Mouse (Mus musculus) C2C12 (cell line): ENCODE measurements around the gene Kif13a.

ENCODE experiments used
- CTCF ChIP-seq: IDR thresholded peaks from one replicate; pipeline ENCODE4 v1.5.1; 2011; ENCODE audit not compliant: control insufficient read depth, insufficient read depth, insufficient read length
- MYOG ChIP-seq: IDR thresholded peaks from one replicate; pipeline ENCODE4 v1.6.1; 2011; ENCODE audit not compliant: control insufficient read depth, insufficient read length; ENCODE audit errors: extremely low read depth

DNA sequence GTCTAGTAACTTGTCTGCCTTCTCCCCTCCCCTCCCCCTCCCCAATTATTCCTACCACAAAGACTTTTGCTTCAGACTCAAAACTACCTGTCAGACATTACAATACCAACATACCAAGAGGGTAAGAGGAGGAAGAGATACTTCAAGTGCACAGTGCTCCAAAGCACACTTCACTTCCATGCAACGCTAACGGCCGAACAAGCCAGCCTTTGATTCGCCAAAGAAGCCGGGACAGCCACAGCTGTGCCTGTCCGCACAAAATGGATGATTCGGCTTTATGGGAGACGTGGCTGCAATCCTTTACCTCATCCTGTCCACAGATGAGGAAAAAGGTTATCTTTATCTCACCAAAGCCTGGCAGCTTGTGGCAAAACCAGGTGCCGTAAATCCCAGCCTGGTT lies 84.2 kb downstream of the Kif13a start:
- TF ChIP-seq CTCF, result no peak
- no peak for TF ChIP-seq MYOG
